Mouse (Mus musculus) adrenal gland, adult 2 months (tissue): ENCODE measurements at regions not wholly inside any gene's neighbourhood (a gene's known extent, or its start where the extent isn't known, plus 50 kb on each side); places are given as distances from the start of the nearest gene placed in this dataset.

Source experiments
- DNase-seq: peaks from one replicate; pipeline ENCODE4 v3.0.0; 2021

DNA sequence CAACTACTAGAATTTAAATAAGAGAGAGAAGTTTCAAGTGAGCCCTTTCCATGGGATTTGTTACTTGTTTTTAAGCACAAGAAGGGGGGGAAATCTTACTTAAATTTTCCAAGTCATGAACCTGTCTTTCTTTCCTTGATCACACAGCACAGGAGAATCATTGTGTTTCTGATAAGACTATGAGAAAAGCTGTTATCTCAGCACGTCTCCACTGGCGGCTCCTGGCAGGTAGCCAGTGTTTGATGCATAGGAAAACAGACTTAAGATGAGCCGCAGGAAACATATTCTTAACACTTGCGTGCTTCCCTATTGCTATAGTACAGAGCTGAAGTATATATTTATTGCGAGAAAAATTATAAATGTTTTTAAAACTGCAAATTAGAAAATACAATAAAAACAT lies 920.3 kb downstream of the Efna5 start:
- DNase-seq = no peak

DNA sequence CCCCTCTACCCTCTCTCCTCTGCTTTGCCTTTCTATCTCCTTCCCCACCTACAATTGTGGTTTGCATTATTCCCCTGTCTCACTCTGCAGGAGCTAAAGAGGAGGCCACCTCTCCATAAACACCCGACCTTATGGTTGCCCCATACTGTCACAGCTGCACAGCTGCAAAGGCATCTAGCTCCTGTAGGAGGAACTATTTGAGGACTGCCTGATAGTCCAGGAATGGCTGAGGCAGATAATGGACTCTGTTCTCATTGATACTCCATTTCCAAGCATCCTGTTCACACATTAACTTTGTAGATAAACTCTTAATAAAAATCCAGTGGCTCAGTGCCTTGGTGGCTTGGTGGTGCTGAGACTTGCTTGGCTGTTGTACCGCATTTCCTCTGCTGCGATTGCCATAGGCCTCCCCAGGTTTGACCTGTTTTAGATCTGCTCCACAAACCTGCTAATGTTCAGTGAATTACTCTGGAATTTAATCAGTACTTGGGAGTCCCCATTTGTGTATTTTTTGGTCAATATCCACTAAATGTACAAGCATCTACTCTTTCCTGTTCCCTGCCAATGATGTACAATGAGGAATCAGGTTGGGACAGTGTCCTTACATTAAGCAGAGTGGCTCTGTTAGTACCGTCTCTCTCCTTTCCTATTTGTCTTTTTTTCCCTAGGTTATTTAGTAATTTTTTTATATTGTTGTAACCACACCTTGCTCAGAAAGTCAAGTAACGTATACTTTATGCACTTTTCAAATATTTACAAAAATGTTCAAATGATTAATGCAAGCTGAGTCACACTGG lies 920.9 kb downstream of the Efna5 start:
- no peak for DNase-seq

DNA sequence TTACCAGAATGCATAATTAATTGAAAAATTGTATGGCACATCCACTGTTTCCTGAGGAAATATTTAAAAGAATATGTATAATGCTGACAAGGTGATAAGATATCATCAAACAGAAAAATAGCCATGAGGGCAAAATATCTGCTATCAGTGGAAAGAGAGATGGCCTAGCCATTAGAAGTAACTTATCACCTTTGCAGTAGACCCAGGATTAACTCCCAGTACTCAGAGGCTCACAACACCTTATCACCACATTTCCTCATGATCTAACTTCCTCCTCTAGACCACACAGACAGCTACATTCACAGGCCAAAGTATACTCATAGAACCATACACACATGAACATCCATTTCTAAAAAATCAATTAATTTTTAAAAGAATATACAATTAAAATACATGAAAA lies 963.4 kb downstream of the Efna5 start:
- DNase-seq = no peak

DNA sequence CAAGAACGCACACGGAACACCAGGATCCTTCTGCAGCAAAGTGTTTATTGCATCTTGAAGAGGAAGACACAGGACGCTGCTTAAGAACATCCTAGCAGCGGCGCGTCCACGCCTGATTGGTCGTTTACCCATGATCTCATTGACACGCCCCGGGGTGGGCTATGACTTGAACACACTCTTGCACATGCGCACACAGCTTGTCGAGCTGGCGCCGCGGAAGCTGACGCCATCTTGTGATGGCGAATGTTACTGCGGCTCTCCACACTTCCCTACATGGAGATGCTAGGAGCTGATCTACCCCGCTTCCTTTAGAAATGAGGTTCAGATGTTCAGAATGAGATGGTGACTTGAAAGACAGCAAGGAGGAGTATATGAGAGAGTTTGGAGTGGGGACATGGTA lies 978.2 kb downstream of the Efna5 start:
- no peak for DNase-seq

DNA sequence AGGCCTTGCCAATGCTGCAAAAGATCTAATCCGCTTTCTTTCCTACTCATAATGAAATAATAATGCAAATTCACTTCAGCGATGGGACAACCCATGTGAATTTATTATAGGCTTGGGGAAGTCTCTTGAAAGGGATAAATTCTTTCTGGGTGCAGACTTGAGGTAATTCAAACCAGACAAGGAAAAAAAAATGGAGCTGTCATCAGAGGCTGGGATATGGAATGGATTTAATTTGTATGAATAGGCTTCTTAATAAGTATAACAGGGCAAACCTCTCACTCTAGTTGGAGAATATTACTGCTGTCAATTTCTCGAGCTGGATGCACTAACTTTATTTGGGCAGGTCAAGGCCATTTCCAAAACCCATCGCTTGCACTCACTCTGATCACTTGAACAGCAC lies 990.5 kb downstream of the Efna5 start:
- no peak for DNase-seq

DNA sequence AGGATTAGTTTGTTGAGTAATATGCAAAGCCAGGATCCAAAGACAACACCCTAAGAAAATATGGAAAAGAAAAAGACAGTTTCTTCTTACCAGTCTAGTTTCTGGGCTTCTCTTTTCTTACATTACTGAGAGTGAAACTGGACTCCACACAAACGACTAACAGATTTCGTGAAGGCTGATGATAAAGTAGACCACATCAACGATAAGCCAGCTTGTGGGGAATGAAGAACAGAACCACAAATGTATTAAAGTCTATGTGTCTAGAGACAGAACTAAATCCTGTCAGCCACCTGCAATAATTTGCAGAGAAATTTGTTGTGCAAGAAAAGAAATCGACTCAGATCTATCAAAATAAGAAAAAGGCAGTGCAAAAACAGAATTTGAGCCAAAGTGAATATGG lies 1015.0 kb downstream of the Efna5 start:
- DNase-seq = no peak

DNA sequence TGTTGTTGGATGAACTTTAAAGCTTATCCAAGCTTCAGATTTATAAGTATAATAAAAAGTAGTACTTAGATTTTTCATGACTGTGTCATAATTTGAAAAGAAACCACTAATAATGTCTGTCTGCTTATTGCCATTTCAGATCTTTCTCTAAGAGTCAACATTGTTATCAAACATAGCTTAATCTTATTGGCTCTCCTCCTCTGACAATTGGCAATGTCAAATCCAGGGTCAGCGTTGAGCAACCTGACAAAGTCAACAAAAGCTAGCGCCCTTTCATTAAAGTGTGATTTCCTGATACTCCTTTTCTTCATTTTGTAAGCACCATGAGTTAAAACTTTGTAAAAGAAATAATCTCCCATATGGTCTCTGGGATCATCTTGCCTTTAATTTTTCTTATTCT lies 1018.7 kb downstream of the Efna5 start:
- DNase-seq = no peak

DNA sequence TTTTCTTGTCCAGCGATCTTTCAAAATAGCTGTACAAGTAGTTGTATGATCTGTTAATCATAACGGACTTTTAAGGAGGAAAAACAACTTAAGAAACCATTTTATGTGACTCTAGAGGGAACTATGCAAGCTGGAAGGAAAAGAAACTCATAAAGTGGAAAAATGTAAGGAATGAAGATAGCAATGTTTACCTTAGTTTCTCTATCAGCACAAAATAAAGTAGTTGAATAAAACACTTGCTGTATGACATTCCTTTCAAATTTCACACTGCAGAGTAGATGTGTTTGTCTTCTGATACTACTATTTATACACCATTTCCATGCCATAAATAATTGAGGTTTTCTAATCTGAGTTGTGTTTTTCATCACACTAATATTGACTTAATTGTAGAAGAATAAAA lies 1043.6 kb downstream of the Efna5 start:
- no peak for DNase-seq

DNA sequence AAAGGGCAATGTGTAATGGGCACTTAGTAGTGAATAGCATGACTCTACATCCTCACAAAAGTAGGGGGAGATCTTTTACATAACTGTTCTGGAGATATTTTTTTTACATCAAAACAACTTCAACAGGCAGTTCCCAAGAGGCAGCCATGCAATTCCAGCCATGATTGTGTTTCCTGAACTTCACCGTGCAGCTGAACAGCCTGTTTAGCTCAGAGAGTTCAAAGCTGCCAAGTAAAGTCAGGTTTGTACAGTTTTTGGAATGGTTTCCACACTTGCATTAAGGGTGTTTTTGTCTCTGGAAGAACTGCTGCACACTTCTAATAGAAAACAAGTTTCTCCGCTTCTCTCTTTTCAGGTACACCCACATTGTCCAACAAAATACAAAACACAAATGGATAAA lies 1065.6 kb downstream of the Efna5 start:
- DNase-seq = no peak

DNA sequence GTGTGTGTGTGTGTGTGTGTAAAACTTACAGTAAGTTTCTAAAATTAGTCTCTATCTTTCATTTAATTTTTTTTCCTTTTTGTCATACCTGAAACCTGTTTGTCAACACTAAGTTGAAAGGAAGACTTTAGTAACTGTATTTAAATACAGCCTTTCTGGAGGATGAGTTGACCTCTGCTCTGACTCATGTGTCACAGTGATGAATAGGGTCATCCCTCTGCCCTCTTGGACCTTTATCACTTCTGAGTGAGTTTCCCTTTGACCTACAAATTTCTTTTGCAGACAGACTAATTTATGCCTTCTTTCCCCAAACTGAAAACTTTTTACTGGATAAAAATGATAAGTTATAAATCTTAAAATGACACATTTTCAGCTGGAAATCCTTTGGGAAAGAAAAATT lies 1112.8 kb downstream of the Efna5 start:
- DNase-seq = peak; percentile 59

DNA sequence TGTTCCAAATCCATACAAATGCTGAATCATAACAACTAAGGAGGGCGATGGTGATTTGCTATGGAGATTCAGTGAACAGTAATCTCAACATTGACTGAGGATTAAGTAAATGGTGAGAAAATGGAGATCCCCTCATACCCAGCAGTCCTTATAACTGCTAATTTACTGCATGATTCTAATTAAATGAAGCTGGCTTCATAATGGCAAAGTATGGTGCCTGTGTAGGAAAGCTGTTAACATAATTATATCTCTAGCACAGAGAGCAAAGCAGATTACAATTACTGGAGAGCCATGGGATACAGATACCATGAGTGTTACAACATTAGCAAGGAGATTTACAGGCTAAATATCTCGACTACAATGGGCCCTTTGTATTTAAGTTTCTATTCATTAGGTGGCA lies 1116.0 kb downstream of the Efna5 start:
- DNase-seq = no peak
